Mouse (Mus musculus) liver, embryonic 11.5 days (tissue): ENCODE results near the gene Srrm2. TPM values are rescaled to one million over a fixed set of nuclear protein-coding genes. Genes with fewer than 3 reads are reported as not detected.

Source experiments
- ATAC-seq: fragments of 200-750 bp; cut with Nextera tagmentation; replicated peaks from 2 replicates; pipeline ENCODE4 v1.8.0; 2017; ENCODE audit warnings: moderate number of reproducible peaks, mild to moderate bottlenecking, moderate TSS enrichment, moderate library complexity; ENCODE audit not compliant: low FRiP score
- DNase-seq: peaks from one replicate; pipeline ENCODE4 v3.0.0-alpha.2; 2017; ENCODE audit warnings: low spot score
- H3K27ac ChIP-seq: fragments of 300-500 bp; sonication (generic); 2 replicates; pipeline ENCODE4 v1.5.1; 2014; ENCODE audit warnings: mild to moderate bottlenecking, low read depth, low read length, control low read depth
- H3K27me3 ChIP-seq: fragments of 300-500 bp; sonication (generic); replicated peaks from 2 replicates; pipeline ENCODE4 v1.6.1; 2014; ENCODE audit warnings: low read length, mixed read lengths; ENCODE audit not compliant: control insufficient read depth, insufficient read depth
- H3K36me3 ChIP-seq: fragments of 300-500 bp; sonication (generic); 2 replicates; pipeline ENCODE4 v1.6.1; 2014; ENCODE audit warnings: mild to moderate bottlenecking, low read length, moderate library complexity, mixed read lengths; ENCODE audit not compliant: control insufficient read depth, insufficient read depth
- H3K4me1 ChIP-seq: fragments of 300-500 bp; sonication (generic); replicated peaks from 2 replicates; pipeline ENCODE4 v1.6.1; 2014; ENCODE audit warnings: low read length, mixed read lengths; ENCODE audit not compliant: control insufficient read depth, insufficient read depth
- H3K4me2 ChIP-seq: fragments of 300-500 bp; sonication (generic); 2 replicates; pipeline ENCODE4 v1.6.1; 2014; ENCODE audit warnings: mild to moderate bottlenecking, control low read depth, moderate library complexity
- H3K4me3 ChIP-seq: fragments of 300-500 bp; sonication (generic); 2 replicates; pipeline ENCODE4 v1.5.1; 2014; ENCODE audit warnings: low read depth, low read length, control low read depth
- H3K9ac ChIP-seq: fragments of 300-500 bp; sonication (generic); 2 replicates; pipeline ENCODE4 v1.6.1; 2014; ENCODE audit warnings: low read depth, low read length, control low read depth
- H3K9me3 ChIP-seq: fragments of 300-500 bp; sonication (generic); 2 replicates; pipeline ENCODE4 v1.6.1; 2016; ENCODE audit warnings: low read length, inconsistent platforms, mixed read lengths; ENCODE audit not compliant: control insufficient read depth
- WGBS: fragments of 180-500 bp; shearing (Covaris S2); extraction: QIAGEN DNeasy Blood & Tissue Kit; methylation state at CpG from one replicate; pipeline ENCODE4 v1.1.7; 2014; 5-methylcytosine and 5-hydroxymethylcytosine counted together
- polyA plus RNA-seq: library from polyadenylated mRNA; unstranded; fragments of >200 nt; fragmentation: Nextera tagmentation; extraction: Ambion mirVana; gene quantifications from 2 replicates; pipeline ENCODE4 v1.2.1, GENCODE M21; 2014

Srrm2 gene
- polyA plus RNA-seq, 1 experiment from 2014 or later, result 398 TPM

DNA sequence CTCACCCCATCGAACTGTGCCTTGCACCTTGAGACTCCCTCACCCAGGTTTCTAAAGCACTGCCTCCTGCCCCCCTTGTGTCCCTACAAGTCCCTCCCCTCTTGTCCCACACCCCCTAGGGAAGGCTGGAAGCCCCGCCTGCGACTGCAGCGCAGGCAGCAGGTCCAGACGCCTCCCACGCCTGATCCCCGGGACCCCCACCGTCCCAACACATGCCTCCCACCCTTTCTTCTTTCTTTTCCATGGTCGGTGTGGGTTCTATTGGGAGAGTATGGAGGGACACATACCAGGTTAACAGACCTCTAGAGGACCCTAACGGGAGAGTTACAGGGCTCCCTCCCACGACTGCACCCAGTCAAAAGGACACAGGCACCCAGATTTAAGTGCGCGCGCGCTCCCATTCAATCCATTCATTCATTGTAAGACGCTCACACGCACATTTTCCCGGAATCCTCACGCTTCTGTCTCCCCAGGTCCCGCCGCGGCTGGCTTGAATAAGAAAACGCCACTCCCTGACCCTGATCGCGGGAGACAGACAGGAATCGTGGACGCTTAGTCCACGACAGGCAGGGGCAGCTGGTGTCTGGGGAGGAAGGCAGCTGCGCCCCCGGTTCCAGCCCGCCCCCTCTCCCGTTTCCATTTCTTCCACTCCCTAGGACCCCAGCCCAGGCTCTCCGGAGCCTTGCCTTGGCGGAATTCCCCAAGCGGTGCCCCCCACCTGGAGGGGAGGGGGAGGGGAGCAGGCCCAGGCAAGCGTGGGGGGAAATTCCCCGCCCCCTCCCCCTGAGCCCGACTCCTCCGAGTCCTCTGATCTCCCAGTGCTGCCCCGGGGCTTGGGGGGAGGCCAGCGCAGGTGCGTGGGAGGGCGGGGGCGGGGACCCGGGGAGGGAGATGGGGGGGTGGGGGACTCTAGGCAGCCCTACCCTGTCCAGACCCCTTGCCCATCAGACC, 44.8 kb upstream of the Srrm2 start, which contains the start of gene Kremen2:
Gene Kremen2 (minus strand): TSS at position 533 of the 951 bp plus-strand sequence.
- 2% methylated on average over 41 of the region's 45 CpGs for WGBS
- DNase-seq (no peak), ATAC-seq (no peak)
- H3K36me3 ChIP-seq, result no peaks in the 10 kb centered on the region
- no peak within 1 kb of the TSS for H3K9ac ChIP-seq
- H3K27ac ChIP-seq, result no peak within 1 kb of the TSS
- peak within 1 kb of the TSS; percentile 50 for H3K4me2 ChIP-seq
- no peaks in the 10 kb centered on the region for H3K9me3 ChIP-seq
- H3K27me3 ChIP-seq, result peaks cover 72% of the 10 kb centered on the region
- peaks cover 24% of the 10 kb centered on the region for H3K4me1 ChIP-seq
- H3K4me3 ChIP-seq, result peak within 1 kb of the TSS; percentile 26

- ATAC-seq (no peak), DNase-seq (no peak)
- 4% methylated on average over 12 of the region's 12 CpGs for WGBS
- peak overlapping the region; percentile 26; the same call in 1 of the 2 replicates for H3K4me3 ChIP-seq
- no peak overlapping the region for H3K27ac ChIP-seq
- H3K27me3 ChIP-seq, result peaks cover 65% of the 10 kb centered on the region
- H3K9me3 ChIP-seq, result no peaks in the 10 kb centered on the region
- no peak overlapping the region for H3K9ac ChIP-seq
- peak overlapping the region; percentile 50 for H3K4me2 ChIP-seq
- peaks cover 20% of the 10 kb centered on the region for H3K4me1 ChIP-seq
- H3K36me3 ChIP-seq, result no peaks in the 10 kb centered on the region
Measured at GRCm38 (mm10) chr17:23746311-23746710, 44.0 kb upstream of the Srrm2 start.

DNA sequence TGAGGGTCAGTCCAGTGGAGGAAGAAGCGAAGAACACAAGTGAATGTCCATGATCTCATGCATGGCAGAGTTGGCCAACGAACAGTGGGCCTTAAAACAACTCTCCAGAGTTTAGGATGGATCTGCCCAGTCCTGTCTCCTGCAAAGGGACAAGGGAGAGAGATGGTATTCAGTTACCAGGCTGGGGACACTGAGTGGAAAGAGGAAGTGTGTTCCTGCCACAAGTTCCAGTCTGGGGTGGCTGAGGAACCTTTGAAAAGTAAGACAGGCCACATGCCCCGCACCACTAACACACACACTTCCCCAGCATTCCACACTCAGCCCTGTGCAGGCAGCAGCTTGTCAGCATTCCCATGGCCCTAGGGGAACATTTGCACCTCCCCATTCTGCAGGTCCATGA, 43.6 kb upstream of the Srrm2 start:
- H3K4me3 ChIP-seq, result no peak overlapping the region
- DNase-seq (no peak), ATAC-seq (no peak)
- H3K27me3 ChIP-seq, result peaks cover 60% of the 10 kb centered on the region
- peaks cover 20% of the 10 kb centered on the region for H3K4me1 ChIP-seq
- WGBS, result 67% methylated on average over 3 of the region's 3 CpGs
- H3K4me2 ChIP-seq, result no peak overlapping the region
- no peak overlapping the region for H3K9ac ChIP-seq
- no peak overlapping the region for H3K27ac ChIP-seq
- no peaks in the 10 kb centered on the region for H3K9me3 ChIP-seq
- no peaks in the 10 kb centered on the region for H3K36me3 ChIP-seq

GRCm38 (mm10) chr17:23747471-23747870, 42.9 kb upstream of the Srrm2 start:
- Histone ChIP-seq H3K4me3 (no peak overlapping the region), H3K27ac (no peak overlapping the region), H3K9ac (no peak overlapping the region), H3K4me2 (no peak overlapping the region), H3K4me1 (peaks cover 17% of the 10 kb centered on the region), H3K27me3 (peaks cover 53% of the 10 kb centered on the region), H3K36me3 (peaks cover 2% of the 10 kb centered on the region; the same call in 1 of the 2 replicates), H3K9me3 (no peaks in the 10 kb centered on the region)
- ATAC-seq (no peak), DNase-seq (no peak)
- 77% methylated on average over 3 of the region's 3 CpGs for WGBS

GRCm38 (mm10) chr17:23748026-23748425, 42.3 kb upstream of the Srrm2 start:
- WGBS, result 23% methylated on average over 6 of the region's 6 CpGs
- Histone ChIP-seq H3K4me1 (peaks cover 15% of the 10 kb centered on the region), H3K4me3 (no peak overlapping the region), H3K36me3 (peaks cover 7% of the 10 kb centered on the region), H3K4me2 (no peak overlapping the region), H3K9me3 (no peaks in the 10 kb centered on the region), H3K27ac (no peak overlapping the region), H3K9ac (no peak overlapping the region), H3K27me3 (peaks cover 48% of the 10 kb centered on the region)
- ATAC-seq (no peak), DNase-seq (no peak)

- H3K9me3 ChIP-seq, result no peaks in the 10 kb centered on the region
- H3K27ac ChIP-seq, result no peak overlapping the region
- H3K4me1 ChIP-seq, result peaks cover 15% of the 10 kb centered on the region
- H3K4me3 ChIP-seq, result peak overlapping the region; percentile 25; the same call in 1 of the 2 replicates
- H3K27me3 ChIP-seq, result peaks cover 40% of the 10 kb centered on the region
- peaks cover 11% of the 10 kb centered on the region for H3K36me3 ChIP-seq
- WGBS, result 31% methylated on average over 10 of the region's 10 CpGs
- peak overlapping the region; percentile 42 for H3K4me2 ChIP-seq
- 0 out of 2 replicates have a peak overlapping the region, but pooled peaks have one; percentile 12 for H3K9ac ChIP-seq
- DNase-seq (peak; percentile 62), ATAC-seq (no peak; the same call in 1 of the 2 replicates)
Measured at GRCm38 (mm10) chr17:23748631-23749391, 41.5 kb upstream of the Srrm2 start.

DNA sequence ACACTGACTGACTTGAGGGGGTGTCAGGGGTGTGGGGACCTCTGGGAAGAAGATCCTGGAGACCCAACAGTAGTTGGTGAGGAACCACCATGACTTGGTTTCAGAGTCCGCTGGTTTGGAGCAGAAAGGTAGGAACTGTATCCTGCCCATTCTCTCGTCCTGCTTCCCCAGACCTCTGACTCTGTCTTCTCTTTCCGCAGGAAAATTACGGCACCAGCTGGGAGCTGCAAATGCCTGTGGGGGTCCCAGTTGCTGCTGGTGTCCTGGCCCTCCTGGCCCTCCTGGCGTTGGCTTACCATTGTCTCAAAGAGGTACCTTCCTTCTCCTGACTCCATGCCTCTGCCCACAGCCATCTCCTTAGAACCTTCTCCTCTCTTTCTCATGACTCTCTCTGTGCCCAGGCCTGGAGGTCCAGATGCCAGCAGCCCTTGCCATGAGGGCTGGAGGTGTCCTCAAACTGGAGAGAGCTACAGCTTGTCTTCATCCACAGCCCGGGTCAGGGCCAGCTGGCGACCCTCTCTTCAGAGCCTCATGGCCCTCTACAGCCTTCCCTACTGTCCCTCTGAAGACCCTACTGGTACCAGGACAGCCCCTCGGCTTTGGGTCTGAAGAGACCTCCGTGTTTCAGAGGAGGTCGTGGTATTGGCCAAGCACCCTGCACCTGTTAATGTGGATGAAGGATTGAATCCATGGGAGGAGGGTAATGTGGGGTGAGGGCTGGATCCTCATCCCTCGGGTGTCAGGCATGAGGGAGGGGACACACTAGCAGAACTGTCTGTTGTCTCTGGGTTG, 40.7 kb upstream of the Srrm2 start:
- H3K4me2 ChIP-seq, result peak overlapping the region; percentile 42
- no peak overlapping the region for H3K9ac ChIP-seq
- no peaks in the 10 kb centered on the region for H3K9me3 ChIP-seq
- no peak overlapping the region for H3K27ac ChIP-seq
- ATAC-seq (no peak), DNase-seq (no peak)
- peak overlapping the region; percentile 25; the same call in 1 of the 2 replicates for H3K4me3 ChIP-seq
- H3K27me3 ChIP-seq, result peaks cover 32% of the 10 kb centered on the region
- H3K36me3 ChIP-seq, result peaks cover 11% of the 10 kb centered on the region
- peaks cover 15% of the 10 kb centered on the region for H3K4me1 ChIP-seq
- WGBS, result 79% methylated on average over 11 of the region's 11 CpGs

- no peak for ATAC-seq
- H3K4me2 ChIP-seq, result no peak overlapping the region
- WGBS, result 79% methylated on average over 13 of the region's 13 CpGs
- H3K4me1 ChIP-seq, result no peaks in the 10 kb centered on the region
- no peak overlapping the region for H3K9ac ChIP-seq
- no peak overlapping the region for H3K4me3 ChIP-seq
- no peak for DNase-seq
- H3K36me3 ChIP-seq, result peaks cover 32% of the 10 kb centered on the region
- no peaks in the 10 kb centered on the region for H3K9me3 ChIP-seq
- H3K27me3 ChIP-seq, result no peaks in the 10 kb centered on the region
- H3K27ac ChIP-seq, result no peak overlapping the region
Measured at GRCm38 (mm10) chr17:23755689-23756088, 34.6 kb upstream of the Srrm2 start.
